Mouse (Mus musculus) small intestine, adult 2 months (tissue): Measurements from ENCODE around the gene Pla2g2c.

ENCODE experiments used
- CTCF ChIP-seq: fragments of 200-500 bp; IDR thresholded peaks from 2 replicates; pipeline ENCODE4 v1.5.1; 2012; ENCODE audit warnings: low read depth, mild to moderate bottlenecking, control low read depth, inconsistent platforms, low read length, moderate library complexity, mixed read lengths; ENCODE audit not compliant: insufficient replicate concordance, insufficient read length; ENCODE audit errors: extremely low read depth
- POLR2A ChIP-seq: fragments of 200-500 bp; IDR thresholded peaks from 2 replicates; pipeline ENCODE4 v1.6.1; 2012; ENCODE audit warnings: low read depth, mild to moderate bottlenecking, control low read depth, inconsistent platforms, low read length, moderate library complexity

- TF ChIP-seq POLR2A (no peak), CTCF (no peak)
Observed at GRCm38 (mm10) chr4:138762266-138762665, 37.7 kb downstream of the Pla2g2c start.
